Mouse (Mus musculus): ENCODE data around the gene Nudt15.
"Not testable (repeated sequence)": the region's sequence is repeated elsewhere in the genome, so short reads cannot be mapped to it uniquely, and the experiment has no call there.

Gene Nudt15

GRCm38 (mm10) chr14:73548051-73548450 lies at the start of gene Nudt15:
Gene Nudt15, minus strand, starts transcription at chr14:73548242.
- DNase-seq (ENCODE audit: low spot score in 2 of 2), result no peak

GRCm38 (mm10) chr14:73592166-73592565 lies 44.1 kb upstream of the Nudt15 start:
- DNase-seq (ENCODE audit: low spot score in 2 of 2), result no peak

GRCm38 (mm10) chr14:73588080-73588479 lies 40.0 kb upstream of the Nudt15 start:
- DNase-seq (ENCODE audit: low spot score in 2 of 2), result no peak

GRCm38 (mm10) chr14:73576336-73576735 lies 28.3 kb upstream of the Nudt15 start:
- DNase-seq (ENCODE audit: low spot score in 2 of 2), result no peak

- DNase-seq (ENCODE audit: low spot score in 2 of 2), result no peak
Observed at GRCm38 (mm10) chr14:73574053-73574452, 26.0 kb upstream of the Nudt15 start.

- no peak for DNase-seq (ENCODE audit: low spot score in 2 of 2)
Observed at GRCm38 (mm10) chr14:73571143-73571542, 23.1 kb upstream of the Nudt15 start.

GRCm38 (mm10) chr14:73569831-73570230 lies 21.8 kb upstream of the Nudt15 start:
- DNase-seq (ENCODE audit: low spot score in 2 of 2), result not testable (repeated sequence)

- DNase-seq (ENCODE audit: low spot score in 2 of 2), result peak in 1 of 2 experiments; percentile 6
Observed at GRCm38 (mm10) chr14:73553122-73553696, 5.2 kb upstream of the Nudt15 start.

GRCm38 (mm10) chr14:73552341-73553121 lies 4.5 kb upstream of the Nudt15 start:
- peak; percentile 91 to 92 for DNase-seq (ENCODE audit: low spot score in 2 of 2)

GRCm38 (mm10) chr14:73551164-73551563 lies 3.1 kb upstream of the Nudt15 start:
- DNase-seq (ENCODE audit: low spot score in 2 of 2), result no peak

- no peak for DNase-seq (ENCODE audit: low spot score in 2 of 2)
Observed at GRCm38 (mm10) chr14:73550732-73551131, 2.7 kb upstream of the Nudt15 start.

- DNase-seq (ENCODE audit: low spot score in 2 of 2), result no peak
Observed at GRCm38 (mm10) chr14:73550291-73550690, 2.2 kb upstream of the Nudt15 start.

GRCm38 (mm10) chr14:73547034-73547433 lies 1.0 kb downstream of the Nudt15 start:
- no peak for DNase-seq (ENCODE audit: low spot score in 2 of 2)

- no peak for DNase-seq (ENCODE audit: low spot score in 2 of 2)
Observed at GRCm38 (mm10) chr14:73543781-73544180, 4.3 kb downstream of the Nudt15 start.

- DNase-seq (ENCODE audit: low spot score in 2 of 2), result no peak
Observed at GRCm38 (mm10) chr14:73535641-73536040, 12.4 kb downstream of the Nudt15 start.

- DNase-seq (ENCODE audit: low spot score in 2 of 2), result no peak
Observed at GRCm38 (mm10) chr14:73533755-73534465, 14.1 kb downstream of the Nudt15 start.

- DNase-seq (ENCODE audit: low spot score in 2 of 2), result not testable (repeated sequence)
Observed at GRCm38 (mm10) chr14:73528661-73529060, 19.4 kb downstream of the Nudt15 start.

GRCm38 (mm10) chr14:73524766-73525448 lies 23.1 kb downstream of the Nudt15 start, which contains the start of gene Sucla2:
Gene Sucla2, plus strand, starts transcription at chr14:73525319.
- DNase-seq (ENCODE audit: low spot score in 2 of 2), result peak; percentile 89 to 95

GRCm38 (mm10) chr14:73524136-73524535 lies 23.9 kb downstream of the Nudt15 start:
- no peak for DNase-seq (ENCODE audit: low spot score in 2 of 2)

- DNase-seq (ENCODE audit: low spot score in 2 of 2), result peak; percentile 92 to 95
Observed at GRCm38 (mm10) chr14:73509765-73510423, 38.1 kb downstream of the Nudt15 start, which contains the start of gene Med4. Gene Med4, plus strand, starts transcription at chr14:73510025.
